Mouse (Mus musculus) cerebellum, postnatal 36 days (tissue): ENCODE data around the gene Ascc2.
"Not testable (repeated sequence)": the region's sequence is repeated elsewhere in the genome, so short reads cannot be mapped to it uniquely, and the experiment has no call there.

ENCODE experiments used
- DNase-seq, 2 experiments: peaks; one replicate each; pipeline ENCODE4 v3.0.0; 2021 to 2022; ENCODE audit warnings: mixed read lengths in 2 of 2

Gene Ascc2

DNA sequence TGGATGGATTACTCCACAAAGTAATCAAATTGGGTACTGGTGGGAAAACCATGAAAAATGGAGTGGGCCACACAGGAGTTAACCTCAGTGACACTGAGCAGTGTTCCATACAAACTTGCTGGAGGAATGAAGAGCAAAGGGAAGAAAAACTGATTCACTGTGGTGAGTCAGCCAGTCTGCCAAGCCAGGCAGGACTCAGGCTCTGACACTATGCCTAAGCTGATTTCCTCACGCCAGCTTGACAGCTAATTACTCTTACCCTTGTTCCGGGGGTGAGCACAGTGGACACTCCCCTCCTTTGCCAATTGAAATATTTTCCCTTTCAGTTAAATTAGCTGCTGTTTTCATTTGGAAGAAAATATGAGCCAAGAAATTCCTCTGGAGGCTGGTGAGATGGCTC lies 4.1 kb upstream of the Ascc2 start:
- DNase-seq, result no peak

GRCm38 (mm10) chr11:4634395-4634794 lies 3.2 kb upstream of the Ascc2 start:
- DNase-seq, result no peak

DNA sequence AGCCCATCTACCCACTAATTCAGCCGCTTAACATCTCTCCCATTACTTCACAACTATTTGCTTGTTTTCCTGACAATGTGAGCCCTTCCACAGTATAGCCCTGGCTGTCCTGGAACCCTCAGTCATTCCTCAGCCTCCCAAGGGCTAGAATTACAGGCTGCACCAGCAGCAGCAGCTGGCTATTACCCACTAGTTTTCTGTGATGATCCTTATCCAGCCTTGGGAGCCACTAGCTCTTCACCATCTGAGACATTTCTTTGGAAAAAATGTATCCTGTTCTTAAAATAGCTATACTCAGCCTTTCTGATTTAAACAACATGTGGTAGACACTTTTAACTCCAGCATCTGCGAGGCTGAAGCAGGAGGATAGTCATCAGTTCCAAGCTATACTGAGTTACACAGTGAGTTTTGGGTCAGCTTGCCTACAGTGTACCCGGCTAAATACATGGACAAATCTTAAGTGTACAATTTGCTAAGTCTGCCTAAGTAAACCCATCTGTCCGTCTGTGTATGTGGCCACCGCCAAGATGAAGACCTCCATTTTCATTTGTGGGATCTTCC lies 685 bp upstream of the Ascc2 start:
- DNase-seq, result no peak

DNA sequence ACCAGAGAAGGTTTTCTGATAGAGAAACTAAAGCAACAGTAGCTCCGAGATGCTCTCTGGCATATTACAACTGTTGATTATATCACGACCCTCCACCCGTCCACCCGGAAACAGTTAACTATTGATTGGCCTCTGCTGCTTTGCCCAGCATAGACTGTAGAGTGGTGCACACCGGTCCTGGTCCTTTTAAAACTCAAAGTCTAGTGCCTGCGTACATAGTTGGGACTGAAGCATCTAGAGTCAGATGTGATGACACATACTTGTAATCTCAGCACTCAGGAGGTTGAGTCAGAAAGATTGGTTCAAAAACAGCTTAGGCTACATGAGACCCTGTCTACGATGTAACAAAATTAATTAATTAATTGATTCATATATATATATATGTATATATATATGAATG lies 714 bp downstream of the Ascc2 start:
- no peak for DNase-seq

DNA sequence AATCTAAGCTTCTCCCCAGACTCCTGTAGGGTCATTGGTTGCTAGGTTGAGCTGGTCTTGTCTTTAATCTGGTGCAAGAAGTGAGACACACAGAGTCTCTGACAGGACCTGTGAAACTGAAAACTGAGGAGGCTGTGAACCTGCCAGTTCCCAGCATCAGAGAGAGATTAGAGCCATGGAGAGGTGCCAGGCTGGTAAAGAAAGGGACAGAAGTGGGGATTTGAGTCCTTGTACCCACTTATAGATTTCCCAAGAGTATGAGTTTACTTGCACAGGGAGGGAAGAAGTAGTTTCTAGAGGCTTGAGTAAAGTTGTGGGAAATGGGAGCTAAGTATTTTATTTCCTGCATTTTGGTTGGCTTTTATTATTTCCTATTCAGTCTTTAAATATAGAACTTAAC lies 3.6 kb downstream of the Ascc2 start:
- DNase-seq, result no peak

DNA sequence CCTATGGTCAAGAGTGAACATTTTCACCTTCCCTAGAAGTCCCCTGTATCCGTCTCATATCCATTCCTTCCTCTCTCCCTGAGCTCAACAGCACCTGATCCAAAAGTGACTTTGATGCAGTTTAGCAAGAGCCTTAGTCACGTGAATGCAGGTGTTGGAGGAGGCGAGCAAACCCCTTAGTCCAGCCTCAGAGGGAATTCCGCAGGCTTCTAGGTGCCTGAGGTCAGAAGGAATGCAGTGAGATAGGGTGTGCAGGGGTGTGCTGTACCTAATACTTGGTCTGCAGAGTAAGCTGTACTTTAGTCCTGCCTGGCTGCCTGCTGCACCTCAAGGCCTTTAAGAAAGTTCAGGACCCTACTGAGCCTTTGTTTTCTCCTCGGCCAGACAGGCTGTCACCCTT lies 6.2 kb downstream of the Ascc2 start:
- DNase-seq, result no peak

GRCm38 (mm10) chr11:4645180-4645579 lies 7.6 kb downstream of the Ascc2 start:
- not testable (repeated sequence) for DNase-seq

- no peak for DNase-seq
Observed at GRCm38 (mm10) chr11:4646409-4646808, 8.9 kb downstream of the Ascc2 start.

DNA sequence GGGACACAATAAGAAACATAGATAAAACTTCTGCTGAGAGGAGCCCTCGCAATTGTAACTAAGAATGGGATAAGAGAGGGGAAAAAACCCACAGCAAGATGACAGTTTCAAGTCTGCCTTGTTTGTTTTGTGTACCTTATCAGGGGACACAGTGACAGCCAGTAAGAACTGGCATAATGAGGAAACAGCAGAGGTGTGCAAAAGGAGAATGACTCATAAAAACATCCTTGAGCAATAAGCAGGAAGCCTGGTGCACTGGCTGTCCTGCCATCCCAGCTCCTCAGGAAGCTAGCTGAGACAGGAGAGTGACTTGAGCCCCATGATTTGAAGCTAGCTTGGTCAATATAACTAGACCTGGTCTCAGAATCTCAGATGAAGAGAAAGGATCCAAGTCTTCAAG lies 22.3 kb downstream of the Ascc2 start:
- no peak for DNase-seq

DNA sequence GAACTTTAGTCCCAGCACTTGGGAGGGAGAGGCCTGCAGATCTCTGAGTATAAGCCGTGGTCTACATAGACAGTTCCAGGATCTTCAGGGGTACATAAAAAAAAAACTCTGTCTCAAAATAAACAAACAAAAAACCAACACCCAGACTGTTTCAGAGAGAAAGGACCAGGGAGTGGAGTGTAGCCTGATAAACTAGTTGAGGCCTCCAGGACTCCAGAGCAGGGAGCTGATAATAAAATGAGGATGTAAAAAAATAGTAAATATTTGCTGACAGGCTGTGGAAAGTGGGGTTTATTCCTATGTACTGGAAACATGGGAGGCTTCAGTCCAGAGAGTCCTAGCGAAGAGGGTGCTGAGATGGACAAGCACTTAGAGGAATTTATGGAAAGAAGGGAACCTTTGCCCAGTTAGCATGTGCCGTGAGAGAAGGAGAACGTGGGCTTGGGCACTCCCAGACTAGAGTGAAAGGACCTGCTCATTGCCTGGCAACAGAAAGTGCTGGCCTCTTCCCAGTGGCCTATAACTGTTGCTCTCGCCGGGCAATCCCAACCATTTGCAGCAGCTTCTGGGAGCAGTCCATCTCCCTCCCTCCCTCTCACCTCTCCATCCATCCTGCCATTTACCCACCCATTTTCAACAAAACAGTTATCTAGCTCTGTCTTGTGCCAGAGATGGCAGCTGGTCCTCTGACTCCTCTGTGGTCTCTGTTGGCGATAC lies 22.9 kb downstream of the Ascc2 start:
- no peak for DNase-seq

DNA sequence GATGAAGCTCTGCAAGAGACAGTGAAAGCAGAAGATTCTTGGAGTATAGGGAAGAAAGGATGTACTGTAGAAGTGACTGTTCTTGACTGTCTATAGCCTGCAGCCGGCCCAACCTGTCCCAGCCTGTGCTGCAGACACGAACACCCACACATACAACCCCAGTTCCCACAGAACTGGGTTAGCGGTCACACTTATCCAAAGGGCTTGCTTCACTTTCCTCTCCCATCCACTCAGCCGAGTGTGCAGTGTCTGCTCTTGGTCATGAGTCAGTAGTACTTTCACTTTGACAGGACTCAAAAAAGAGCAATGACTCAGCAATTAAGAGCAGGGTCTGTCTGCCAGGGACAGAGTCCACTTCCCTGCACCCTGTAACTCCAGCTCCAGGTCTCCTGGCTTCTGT lies 23.8 kb downstream of the Ascc2 start:
- no peak for DNase-seq

DNA sequence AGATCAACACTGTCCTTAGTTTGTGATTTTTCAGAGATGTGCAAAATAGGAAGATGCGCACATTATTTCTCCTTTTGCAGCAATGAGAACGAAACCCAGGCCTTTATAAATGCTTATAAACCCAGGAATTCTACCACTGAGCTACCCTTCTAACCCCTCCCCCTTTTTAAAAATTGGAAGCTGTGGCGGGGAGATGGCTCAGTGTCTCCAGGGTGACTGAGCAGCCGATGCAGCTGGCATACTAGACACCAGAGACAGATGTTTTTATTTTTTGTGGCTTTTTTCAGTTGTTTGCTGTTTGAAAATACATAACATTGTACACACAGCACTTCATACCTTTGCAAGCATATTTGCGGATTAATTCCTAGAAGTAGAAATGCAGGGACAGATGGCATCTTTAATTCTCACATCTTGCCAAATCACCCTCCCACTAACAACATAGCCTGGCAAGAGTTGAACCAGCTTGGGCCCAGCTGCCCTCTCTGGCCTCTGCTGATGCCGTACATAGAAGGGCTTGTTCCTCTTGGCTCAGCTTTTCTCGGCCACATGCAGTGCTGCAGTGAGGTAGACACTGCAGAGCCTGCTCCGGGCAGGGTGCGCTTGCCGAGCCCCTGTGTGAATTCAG lies 24.4 kb downstream of the Ascc2 start:
- DNase-seq, result peak; percentile 55 to 64

GRCm38 (mm10) chr11:4662496-4662878 lies 24.9 kb downstream of the Ascc2 start:
- DNase-seq, result no peak

- no peak for DNase-seq
Observed at GRCm38 (mm10) chr11:4671736-4672135, 34.2 kb downstream of the Ascc2 start.

DNA sequence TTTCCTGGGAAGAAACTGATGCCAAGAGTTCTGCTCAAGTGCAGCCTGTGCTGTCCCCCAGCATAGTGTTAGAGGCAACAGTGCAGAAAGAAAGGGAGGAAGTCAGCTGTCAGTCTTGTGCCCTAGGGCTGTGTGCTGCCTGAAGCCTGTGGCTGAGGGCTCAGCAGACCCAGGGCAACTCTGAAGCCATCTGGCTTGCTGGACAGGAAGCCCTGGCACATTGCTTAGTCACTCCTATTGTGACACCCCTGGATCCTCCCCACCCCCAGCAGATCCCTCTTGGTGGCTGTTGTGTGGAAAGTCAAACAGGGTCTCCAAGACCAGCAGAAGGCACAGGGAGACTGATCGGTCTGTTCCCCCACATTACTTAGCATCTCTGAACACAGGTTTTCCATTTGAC lies 37.0 kb downstream of the Ascc2 start:
- no peak for DNase-seq

DNA sequence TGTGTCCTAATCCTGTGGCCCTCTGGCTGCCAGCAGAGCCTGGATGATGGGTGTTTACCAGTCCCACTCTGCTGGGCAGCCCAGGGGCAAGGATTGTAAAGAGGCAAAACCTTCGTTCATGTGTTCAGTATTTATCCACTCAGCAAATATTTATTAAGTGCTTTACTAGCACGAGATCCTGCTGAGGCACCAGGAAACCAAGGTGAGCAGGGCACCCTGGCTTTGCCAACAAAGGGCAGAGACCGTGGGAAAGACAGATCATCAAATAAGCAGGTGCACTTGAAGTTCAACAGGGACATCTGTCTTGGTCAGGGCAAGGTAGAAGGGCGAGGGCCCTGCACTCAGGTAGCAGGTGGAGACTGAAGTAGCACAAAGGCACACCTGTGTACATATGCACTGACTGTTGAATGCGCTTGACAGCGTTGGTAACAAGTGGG lies 37.6 kb downstream of the Ascc2 start:
- no peak for DNase-seq

GRCm38 (mm10) chr11:4675693-4676092 lies 38.1 kb downstream of the Ascc2 start:
- DNase-seq, result no peak

- no peak for DNase-seq
Observed at GRCm38 (mm10) chr11:4677250-4677872, 39.8 kb downstream of the Ascc2 start.

GRCm38 (mm10) chr11:4678700-4679440 lies 41.3 kb downstream of the Ascc2 start:
- DNase-seq, result no peak

- no peak for DNase-seq
Observed at GRCm38 (mm10) chr11:4679441-4679832, 41.9 kb downstream of the Ascc2 start.

- no peak for DNase-seq
Observed at GRCm38 (mm10) chr11:4680126-4680525, 42.6 kb downstream of the Ascc2 start.

DNA sequence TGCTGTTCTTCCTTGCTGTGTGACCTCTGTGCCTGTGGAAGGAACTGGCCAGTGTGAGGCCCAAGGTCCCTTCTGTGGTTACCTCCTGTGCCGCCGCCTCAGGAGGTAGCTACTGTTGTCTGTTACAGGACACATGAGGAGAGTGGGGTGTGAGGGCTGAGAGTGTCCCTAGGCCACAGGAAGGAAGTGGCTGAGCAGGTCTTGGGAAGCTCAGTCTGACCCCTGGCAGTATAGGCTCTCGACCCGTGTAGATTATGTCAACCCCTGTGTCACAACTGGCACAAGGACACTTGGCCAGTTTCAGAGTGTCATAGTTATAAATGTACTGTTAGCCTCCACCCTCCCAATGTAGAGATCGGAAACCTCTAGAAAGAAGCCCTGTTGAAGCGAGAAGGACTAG lies 46.0 kb downstream of the Ascc2 start:
- no peak for DNase-seq

- no peak for DNase-seq
Observed at GRCm38 (mm10) chr11:4684186-4684585, 46.6 kb downstream of the Ascc2 start.
